Mouse (Mus musculus): ENCODE results near the gene Cd101.

The Cd101 gene

DNA sequence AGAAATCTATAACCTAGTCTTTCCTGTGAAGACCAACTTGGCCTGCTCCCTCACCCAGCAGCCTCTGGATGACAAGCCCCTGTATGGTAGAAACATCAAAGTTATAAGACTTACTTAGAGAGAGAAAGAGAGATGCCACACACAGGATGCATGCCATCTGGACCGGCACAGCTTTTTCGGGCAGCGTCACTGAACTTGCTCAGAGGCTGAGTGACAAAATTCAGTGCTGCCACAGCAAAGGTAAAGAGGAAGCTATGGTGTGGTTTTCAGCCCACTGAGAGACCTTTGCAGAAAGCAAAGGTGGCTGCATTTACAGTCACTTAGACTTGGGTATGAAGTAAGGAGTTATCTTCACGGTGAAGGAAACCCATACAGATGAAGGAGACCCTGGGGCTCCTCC lies at the start of gene Cd101:
Gene Cd101, minus strand, starts transcription at position 218 of the 400 bp plus-strand sequence.
- peak in 1 of 2 experiments; percentile 28 for DNase-seq (ENCODE audit: low spot score in 2 of 2)

DNA sequence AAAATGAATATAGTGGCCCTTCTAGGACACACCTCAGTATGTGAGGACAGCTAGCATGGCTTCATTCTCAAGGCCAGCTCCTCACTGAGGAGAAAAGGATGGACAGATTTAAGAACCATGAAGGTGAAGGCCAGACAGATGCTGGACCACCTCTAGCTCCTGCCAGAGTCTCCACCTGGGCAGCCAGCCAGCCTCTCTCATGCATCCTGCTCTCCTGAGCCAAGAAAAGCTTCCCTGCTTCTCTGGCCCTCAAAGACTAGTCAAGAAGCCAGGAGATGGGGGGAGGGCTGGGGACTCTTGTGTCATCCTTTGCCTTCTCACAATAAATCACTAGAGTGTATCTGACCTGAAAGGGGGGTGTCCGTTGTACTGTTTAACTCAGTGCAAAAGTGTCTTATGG lies 49.0 kb upstream of the Cd101 start:
- no peak for DNase-seq (ENCODE audit: low spot score in 2 of 2)

DNA sequence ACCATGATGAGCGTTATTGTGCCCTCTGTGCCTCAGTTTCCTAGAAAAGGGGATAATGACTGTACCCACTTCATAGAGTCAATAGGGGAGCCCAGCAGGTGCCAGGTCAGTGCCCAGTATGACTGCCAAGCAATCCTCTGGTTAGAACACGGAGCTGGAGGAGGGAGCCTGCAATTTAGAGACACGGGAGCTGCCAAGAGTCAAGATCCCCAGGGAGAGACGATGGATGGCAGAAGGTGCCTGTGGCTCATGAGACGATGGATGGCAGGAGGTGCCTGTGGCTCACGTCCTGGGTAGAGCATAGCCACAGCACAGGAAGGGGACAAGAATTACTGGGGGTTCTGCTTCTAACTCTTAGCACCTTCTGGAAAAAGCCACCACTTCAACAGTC lies 48.3 kb upstream of the Cd101 start:
- no peak for DNase-seq (ENCODE audit: low spot score in 2 of 2)

- DNase-seq (ENCODE audit: low spot score in 2 of 2) = no peak
These were observed 47.8 kb upstream of the Cd101 start for GRCm38 (mm10) chr3:101076966-101077709.

- no peak for DNase-seq (ENCODE audit: low spot score in 2 of 2)
These were observed 46.5 kb upstream of the Cd101 start for GRCm38 (mm10) chr3:101075866-101076265.

- no peak for DNase-seq (ENCODE audit: low spot score in 2 of 2)
These were observed 44.0 kb upstream of the Cd101 start for GRCm38 (mm10) chr3:101073384-101073783.

DNA sequence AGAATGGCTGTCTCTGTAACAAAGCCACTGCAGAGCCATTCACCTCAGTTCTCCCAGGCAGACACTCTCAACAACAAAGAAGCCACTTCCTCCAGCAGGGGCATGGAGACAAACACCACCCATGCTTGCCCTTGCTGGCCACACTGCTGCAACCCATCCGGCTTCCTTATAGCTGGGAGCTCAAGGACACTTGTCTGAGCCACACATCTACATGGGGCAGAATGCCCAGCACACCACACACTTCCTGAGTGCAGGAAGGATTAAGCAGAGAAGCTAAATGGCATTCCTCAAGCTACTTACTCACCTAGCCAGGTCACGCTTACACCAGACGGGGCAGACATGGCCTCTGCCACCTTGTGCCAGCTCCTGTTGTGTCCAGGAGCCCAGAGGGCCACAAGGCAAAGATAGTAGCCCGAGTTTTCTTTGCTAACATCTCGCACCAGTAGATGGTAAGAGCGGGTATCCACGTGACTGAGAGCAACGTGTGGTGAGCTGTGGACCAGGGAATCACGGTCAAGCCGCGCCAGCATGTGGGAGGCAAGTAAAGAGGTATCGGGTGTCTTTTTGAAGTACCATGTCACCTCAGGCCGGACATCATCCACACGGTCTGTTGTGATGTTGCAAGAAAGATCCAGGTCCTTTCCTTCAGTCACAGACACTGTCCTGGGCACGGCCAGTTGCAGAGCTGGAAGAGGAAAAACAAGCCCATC lies 43.3 kb upstream of the Cd101 start:
- no peak for DNase-seq (ENCODE audit: low spot score in 2 of 2)

DNA sequence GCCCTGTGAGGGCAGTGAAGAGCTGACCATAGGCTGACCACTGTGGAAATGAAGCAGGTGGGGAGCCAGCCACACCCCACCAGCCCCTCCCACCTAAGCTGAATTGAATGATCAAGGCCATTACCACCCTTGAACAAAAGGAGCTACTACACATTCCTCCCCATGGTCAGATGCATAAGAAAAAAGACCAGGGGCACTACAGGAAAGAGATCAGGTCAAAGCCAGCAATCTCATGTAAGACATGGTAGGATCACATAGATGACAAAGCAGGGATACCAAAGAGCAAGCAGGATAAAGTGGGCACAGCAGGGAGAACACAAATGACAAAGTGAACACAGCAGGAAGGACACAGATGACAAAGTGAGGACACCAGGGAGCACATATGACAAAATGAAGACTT lies 42.2 kb upstream of the Cd101 start:
- no peak for DNase-seq (ENCODE audit: low spot score in 2 of 2)

GRCm38 (mm10) chr3:101070796-101071235 lies 41.5 kb upstream of the Cd101 start:
- DNase-seq (ENCODE audit: low spot score in 2 of 2) = no peak

GRCm38 (mm10) chr3:101070230-101070795 lies 41.0 kb upstream of the Cd101 start:
- DNase-seq (ENCODE audit: low spot score in 2 of 2) = no peak

DNA sequence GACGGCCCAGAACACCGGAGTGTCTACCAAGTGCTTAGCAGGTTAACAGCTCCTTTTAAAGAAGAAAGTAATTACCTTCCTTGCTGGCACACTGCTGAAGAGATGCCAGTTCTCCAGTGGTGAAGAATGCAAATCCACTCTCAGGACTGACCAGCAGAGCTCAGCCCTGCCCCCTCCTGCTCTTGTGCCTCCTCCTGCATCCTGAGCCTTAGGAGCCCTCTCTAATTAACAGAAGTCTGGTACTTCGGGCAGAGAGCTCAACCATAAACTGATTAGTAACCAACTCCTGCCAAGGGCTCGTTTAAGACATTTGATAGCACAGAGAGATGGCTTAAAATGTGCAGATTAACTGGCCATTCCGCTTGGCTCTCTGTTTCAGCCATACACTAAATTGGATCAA lies 39.3 kb upstream of the Cd101 start:
- DNase-seq (ENCODE audit: low spot score in 2 of 2) = no peak

DNA sequence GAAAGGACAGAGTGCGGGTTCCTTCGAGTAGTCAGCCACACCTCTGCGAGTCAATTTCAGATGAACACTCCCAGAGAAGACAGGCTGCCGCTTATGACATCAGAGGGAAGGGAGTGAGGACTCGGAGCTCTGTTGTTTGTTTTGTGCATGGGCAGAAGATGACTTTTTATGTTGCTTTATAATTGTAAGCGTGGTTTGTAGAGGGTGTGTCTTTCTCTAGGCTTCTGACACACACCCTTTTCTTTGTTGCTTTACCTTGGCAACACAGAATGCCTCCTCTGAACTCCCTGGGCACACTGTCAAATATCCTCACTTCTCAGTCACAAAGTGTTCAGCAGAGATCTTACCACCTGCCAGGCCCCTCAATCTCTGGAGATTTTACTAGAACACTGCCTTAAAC lies 36.8 kb upstream of the Cd101 start:
- DNase-seq (ENCODE audit: low spot score in 2 of 2) = no peak

- DNase-seq (ENCODE audit: low spot score in 2 of 2) = no peak
These were observed 32.7 kb upstream of the Cd101 start for GRCm38 (mm10) chr3:101061865-101062585.

- DNase-seq (ENCODE audit: low spot score in 2 of 2) = no peak
These were observed 29.9 kb upstream of the Cd101 start for GRCm38 (mm10) chr3:101059214-101059613.

GRCm38 (mm10) chr3:101058203-101058602 lies 28.8 kb upstream of the Cd101 start:
- no peak for DNase-seq (ENCODE audit: low spot score in 2 of 2)

DNA sequence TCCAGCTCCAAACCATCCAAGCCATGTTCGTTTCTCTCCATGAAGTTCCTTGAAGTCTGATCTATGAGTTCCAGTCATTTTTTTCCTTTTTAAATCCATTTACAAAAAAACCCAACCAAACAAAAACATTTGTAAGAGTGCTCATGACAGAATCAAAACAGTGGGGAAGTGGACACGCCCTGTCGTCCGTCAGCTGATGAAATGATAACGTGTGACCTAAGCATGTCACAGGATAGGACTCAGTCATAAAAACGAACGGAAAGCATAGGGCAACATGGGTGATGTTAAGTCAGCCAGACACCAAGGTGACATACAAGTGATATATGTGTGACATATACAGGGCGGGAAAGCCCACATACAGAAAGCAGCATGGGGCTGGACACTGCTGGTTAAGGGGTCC lies 25.9 kb upstream of the Cd101 start:
- no peak for DNase-seq (ENCODE audit: low spot score in 2 of 2)

- DNase-seq (ENCODE audit: low spot score in 2 of 2) = no peak
These were observed 22.2 kb upstream of the Cd101 start for GRCm38 (mm10) chr3:101051601-101052000.

GRCm38 (mm10) chr3:101049997-101050396 lies 20.6 kb upstream of the Cd101 start:
- no peak for DNase-seq (ENCODE audit: low spot score in 2 of 2)

DNA sequence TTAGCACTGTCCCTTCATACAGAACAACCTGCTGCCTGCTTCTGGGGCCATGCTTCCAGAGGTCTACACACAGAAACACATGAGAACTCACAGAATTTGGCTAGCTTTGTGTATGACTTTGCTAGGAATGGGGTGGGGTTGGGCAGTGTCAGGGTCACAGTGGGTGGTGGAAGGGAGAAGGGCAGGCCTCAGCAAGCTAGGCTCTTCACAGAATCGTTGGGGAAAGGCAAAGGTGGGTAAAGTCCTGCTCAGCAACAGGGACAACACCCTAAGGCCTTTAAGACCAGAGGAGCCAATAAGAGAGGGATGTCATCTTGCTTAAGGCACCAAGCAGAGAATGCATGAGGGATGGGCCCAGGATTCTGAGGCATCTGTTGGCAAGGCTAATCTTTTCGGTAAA lies 19.4 kb upstream of the Cd101 start:
- no peak for DNase-seq (ENCODE audit: low spot score in 2 of 2)

DNA sequence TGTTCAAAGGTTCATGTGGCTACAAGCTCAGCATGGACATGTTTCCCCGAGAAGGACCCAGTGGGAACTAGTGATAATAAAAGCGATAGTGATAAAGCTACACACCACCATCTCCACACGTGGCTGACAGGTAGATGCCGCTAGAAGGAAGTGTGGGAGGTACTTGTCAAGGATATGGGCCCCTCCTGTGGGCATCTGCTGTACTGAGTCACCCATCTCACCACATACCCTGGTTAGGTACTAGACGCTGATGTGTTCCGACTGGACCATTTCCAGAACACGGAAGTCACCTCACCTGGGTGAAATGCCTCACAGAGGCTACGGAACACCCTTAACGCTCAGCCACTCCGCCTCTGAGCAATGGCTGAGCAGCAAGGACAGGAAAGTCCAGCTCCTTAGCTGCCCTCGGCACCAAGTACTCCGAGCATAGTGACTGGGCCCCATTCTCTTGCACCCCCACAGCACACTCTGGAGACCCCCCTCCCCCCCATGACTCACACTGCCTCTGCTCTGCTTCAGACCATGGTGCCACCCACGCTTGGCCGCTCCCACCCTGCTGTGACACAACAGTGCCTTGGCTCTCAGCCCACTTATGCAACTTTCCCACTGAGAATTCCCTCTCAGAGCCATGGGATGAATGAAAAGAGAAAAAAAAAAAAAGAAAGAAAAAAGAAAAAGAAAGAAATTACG lies 18.4 kb upstream of the Cd101 start:
- no peak for DNase-seq (ENCODE audit: low spot score in 2 of 2)

- no peak for DNase-seq (ENCODE audit: low spot score in 2 of 2)
These were observed 16.1 kb upstream of the Cd101 start for GRCm38 (mm10) chr3:101045431-101045830.

DNA sequence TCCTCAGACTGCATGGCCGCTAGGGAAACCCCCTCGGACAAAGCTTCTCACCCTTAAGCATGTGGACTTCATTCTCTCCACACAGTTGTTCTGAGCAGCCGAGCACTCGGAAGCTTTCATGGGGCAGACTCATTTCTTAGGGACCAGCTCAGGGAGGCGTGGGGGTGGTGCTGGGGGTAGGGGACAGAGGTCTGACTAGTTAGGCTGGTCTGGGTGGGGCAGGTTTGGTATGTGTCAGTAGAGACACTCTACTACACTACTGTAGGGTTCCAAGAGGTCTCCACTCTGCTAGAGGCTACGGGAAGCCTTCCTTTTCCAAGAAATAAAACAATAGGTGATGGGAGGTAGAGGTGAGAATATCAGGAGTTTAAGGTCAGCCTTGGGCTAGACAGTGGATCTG lies 15.3 kb upstream of the Cd101 start:
- no peak for DNase-seq (ENCODE audit: low spot score in 2 of 2)
